Mouse (Mus musculus): ENCODE results near the gene Plcz1. TPM values are rescaled to one million over a fixed set of nuclear protein-coding genes. Genes with fewer than 3 reads are reported as not detected.

The Plcz1 gene
- total and polyA plus RNA-seq, 3 experiments = not detected

DNA sequence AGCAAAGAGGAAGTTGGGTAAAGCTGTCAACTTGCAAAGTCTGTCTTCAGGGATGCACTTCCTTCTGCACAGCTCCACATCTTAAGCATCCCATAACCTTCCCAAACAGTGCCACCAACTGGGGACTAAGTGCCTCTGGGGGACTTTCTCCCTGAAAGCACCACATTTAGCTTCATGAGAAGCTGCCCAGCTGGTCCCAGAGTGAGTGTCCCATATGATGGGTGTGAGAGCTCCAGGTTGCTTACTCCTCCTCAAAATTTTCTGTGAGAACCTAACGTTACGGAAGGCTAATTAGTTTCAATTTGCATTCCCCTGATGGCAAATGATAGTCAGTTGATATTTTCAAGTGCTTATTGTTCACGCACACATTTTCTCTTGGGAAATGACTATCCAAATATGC is 57.2 kb downstream of the Plcz1 start:
- no peak overlapping the region for H3K9ac ChIP-seq (ENCODE audit: control insufficient read depth, low read depth, low read length, poor library complexity, severe bottlenecking)
- no peak overlapping the region for H3K4me3 ChIP-seq (ENCODE audit: control insufficient read depth in 1 of 2, insufficient read depth in 1 of 2, low read depth in 2 of 2, low read length in 2 of 2)
- H3K9me3 ChIP-seq (replicated peaks; ENCODE audit: insufficient read depth, low read length) = no peaks in the 10 kb centered on the region
- H3K36me3 ChIP-seq (ENCODE audit: control insufficient read depth in 1 of 2, insufficient read depth in 2 of 2, low read length in 2 of 2) = no peaks in the 10 kb centered on the region
- no peaks in the 10 kb centered on the region for H3K79me2 ChIP-seq (ENCODE audit: control insufficient read depth, insufficient read depth, low read length, poor library complexity)
- H3K27ac ChIP-seq (ENCODE audit: control insufficient read depth, low read depth, low read length) = no peak overlapping the region
- H3K4me1 ChIP-seq (ENCODE audit: control insufficient read depth in 1 of 2, insufficient read depth in 2 of 2, low read length in 2 of 2) = no peaks in the 10 kb centered on the region
- TF ChIP-seq POLR2A (IDR thresholded peaks at IDR 0.05; ENCODE audit: control insufficient read depth in 1 of 2, insufficient read depth in 1 of 2, low read depth in 1 of 2, low read length in 2 of 2, poor library complexity in 1 of 2) (no peak), NRF1 (IDR thresholded peaks at IDR 0.05; ENCODE audit: insufficient read depth, low read depth, low read length, poor library complexity, severe bottlenecking) (no peak), MYC (IDR thresholded peaks at IDR 0.05; ENCODE audit: low read depth, low read length) (no peak), HCFC1 (IDR thresholded peaks at IDR 0.05; ENCODE audit: low read depth, low read length) (no peak), GATA1 (IDR thresholded peaks at IDR 0.05; ENCODE audit: low read depth, low read length) (no peak), NELFE (IDR thresholded peaks at IDR 0.05; ENCODE audit: low read depth, low read length) (no peak), E2F4 (IDR thresholded peaks at IDR 0.05; ENCODE audit: borderline replicate concordance, low read depth, low read length) (no peak), POLR2AphosphoS2 (IDR thresholded peaks at IDR 0.05; ENCODE audit: low read length) (no peak), BHLHE40 (IDR thresholded peaks at IDR 0.05; ENCODE audit: borderline replicate concordance, low read depth, low read length) (no peak), ZMIZ1 (IDR thresholded peaks at IDR 0.05; ENCODE audit: low read depth, low read length) (no peak), CHD1 (IDR thresholded peaks at IDR 0.05; ENCODE audit: low read depth, low read length) (no peak), TAL1 (IDR thresholded peaks at IDR 0.05; ENCODE audit: low read length) (no peak), TBP (IDR thresholded peaks at IDR 0.05; ENCODE audit: low read depth, low read length) (no peak), ZC3H11A (IDR thresholded peaks at IDR 0.05; ENCODE audit: low read depth, low read length) (no peak), MAX (IDR thresholded peaks at IDR 0.05; ENCODE audit: low read length) (no peak), MXI1 (IDR thresholded peaks at IDR 0.05; ENCODE audit: low read depth, low read length) (no peak), USF2 (IDR thresholded peaks at IDR 0.05; ENCODE audit: borderline replicate concordance in 1 of 2, insufficient read depth in 1 of 2, low read depth in 1 of 2, low read length in 2 of 2) (no peak)
- no peak for DNase-seq (ENCODE audit: low read depth, low spot score)
- H3K27me3 ChIP-seq (ENCODE audit: control insufficient read depth in 1 of 2, insufficient read depth in 2 of 2, low read length in 2 of 2) = no peaks in the 10 kb centered on the region

DNA sequence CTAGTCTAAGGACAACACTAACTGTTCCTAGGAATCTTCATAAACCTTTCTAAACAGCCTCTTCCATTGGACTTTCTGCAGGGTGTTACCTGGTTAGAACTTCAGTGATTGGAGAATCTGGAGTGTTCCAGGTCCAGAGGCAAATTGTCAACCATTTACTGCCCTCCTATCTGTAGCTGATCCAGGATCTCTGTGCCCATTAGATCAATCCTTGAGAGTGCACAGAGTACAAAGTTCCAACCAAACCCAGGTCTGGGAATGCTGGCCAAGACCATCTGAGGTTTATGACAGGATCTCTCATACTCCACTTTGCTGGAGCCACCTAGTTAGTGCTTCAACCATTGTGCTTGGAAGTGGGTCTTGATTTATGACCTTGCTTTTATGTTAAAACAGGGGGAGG is 60.2 kb downstream of the Plcz1 start:
- Histone ChIP-seq H3K9ac (ENCODE audit: control insufficient read depth, low read depth, low read length, poor library complexity, severe bottlenecking) (no peak overlapping the region), H3K36me3 (ENCODE audit: control insufficient read depth in 1 of 2, insufficient read depth in 2 of 2, low read length in 2 of 2) (no peaks in the 10 kb centered on the region), H3K4me1 (ENCODE audit: control insufficient read depth in 1 of 2, insufficient read depth in 2 of 2, low read length in 2 of 2) (no peaks in the 10 kb centered on the region), H3K4me3 (ENCODE audit: control insufficient read depth in 1 of 2, insufficient read depth in 1 of 2, low read depth in 2 of 2, low read length in 2 of 2) (no peak overlapping the region), H3K79me2 (ENCODE audit: control insufficient read depth, insufficient read depth, low read length, poor library complexity) (no peaks in the 10 kb centered on the region), H3K27ac (ENCODE audit: control insufficient read depth, low read depth, low read length) (no peak overlapping the region), H3K9me3 (replicated peaks; ENCODE audit: insufficient read depth, low read length) (no peaks in the 10 kb centered on the region), H3K27me3 (ENCODE audit: control insufficient read depth in 1 of 2, insufficient read depth in 2 of 2, low read length in 2 of 2) (no peaks in the 10 kb centered on the region)
- TF ChIP-seq NELFE (IDR thresholded peaks at IDR 0.05; ENCODE audit: low read depth, low read length) (no peak), MYC (IDR thresholded peaks at IDR 0.05; ENCODE audit: low read depth, low read length) (no peak), ELF1 (IDR thresholded peaks at IDR 0.05; ENCODE audit: low read depth, low read length) (no peak)
- DNase-seq (ENCODE audit: low read depth, low spot score) = no peak
